10 mouse cellular contexts compared by ENCODE assay signal in genomic region chr6:99833323-99833722, GRCm38 (mm10).
A peak's percentile ranks its signal among the peaks of the same experiment; 100 is the strongest.
DNase-seq lines count a peak whose midpoint lies in the region; ATAC-seq and TF ChIP-seq lines count a peak whose summit lies in the region.
"Had no signal": no experiment of that assay in that cellular context is flagged by ENCODE, and none has a peak within 500 bp of the region (broad histone marks: within the 10 kb centered on the region; RNA-seq: fewer than 3 reads in every experiment).

No protein-coding gene starts in this region.

- no peak overlapping the region for H3K9ac ChIP-seq in heart, embryonic 11.5 days (ENCODE audit: low read depth, low read length)
- H3K9ac ChIP-seq in intestine, embryonic 16.5 days (ENCODE audit: low read depth, low read length): no peak overlapping the region
- H3K9ac ChIP-seq: liver, embryonic 13.5 days had no signal

- H3K27ac ChIP-seq in heart, embryonic 11.5 days (ENCODE audit: low read depth, low read length): no peak overlapping the region
- H3K27ac ChIP-seq in intestine, embryonic 16.5 days (ENCODE audit: low read length): no peak overlapping the region
- no peak overlapping the region for H3K27ac ChIP-seq in thymus, adult 2 months (ENCODE audit: control insufficient read depth, insufficient read depth, low read length)
- H3K27ac ChIP-seq: liver, embryonic 13.5 days had no signal

- H3K27me3 ChIP-seq in heart, embryonic 11.5 days (ENCODE audit: control insufficient read depth, insufficient read depth, low read length): no peaks in the 10 kb centered on the region
- H3K27me3 ChIP-seq in intestine, embryonic 16.5 days (replicated peaks; ENCODE audit: control insufficient read depth, insufficient read depth, low read length): no peaks in the 10 kb centered on the region
- H3K27me3 ChIP-seq in thymus, adult 2 months (ENCODE audit: control insufficient read depth, insufficient read depth, low read length): no peaks in the 10 kb centered on the region
- H3K27me3 ChIP-seq: liver, embryonic 13.5 days had no signal

- no peak for TF ChIP-seq CTCF in brain, embryonic 14.5 days (IDR thresholded peaks at IDR 0.05; ENCODE audit: borderline replicate concordance, extremely low read depth, insufficient read depth, insufficient read length)
- TF ChIP-seq CTCF in thymus, adult 2 months (IDR thresholded peaks at IDR 0.05; ENCODE audit: borderline replicate concordance, control insufficient read depth, extremely low read depth, insufficient read depth, low read length, poor library complexity): no peak

- peak; percentile 38 to 60 for DNase-seq in heart, adult 18-20 months
- DNase-seq in 3T3-L1 (ENCODE audit: low read depth, low spot score): peak; percentile 84
- peak; percentile 93 for DNase-seq in brain, embryonic 14.5 days (ENCODE audit: low read depth)
- peak; percentile 41 for DNase-seq in mesoderm, embryonic 11.5 days (ENCODE audit: low read depth, low spot score)
- no peak for DNase-seq in thymus, adult 2 months
- DNase-seq in right cerebral cortex, postnatal 4 days: no peak
- DNase-seq: liver, embryonic 13.5 days had no signal

- WGBS in heart, embryonic 11.5 days (ENCODE audit: insufficient replicate concordance): 33% methylated on average over 3 of the region's 3 CpGs
- WGBS in intestine, embryonic 16.5 days: 24% methylated on average over 3 of the region's 3 CpGs
- WGBS in thymus, adult 2 months: 91% methylated on average over 3 of the region's 3 CpGs

- H3K36me3 ChIP-seq in heart, embryonic 11.5 days (ENCODE audit: control insufficient read depth, insufficient read depth, low read length): no peaks in the 10 kb centered on the region
- H3K36me3 ChIP-seq in intestine, embryonic 16.5 days (ENCODE audit: control insufficient read depth, insufficient read depth, low read length): no peaks in the 10 kb centered on the region
- no peaks in the 10 kb centered on the region for H3K36me3 ChIP-seq in thymus, adult 2 months (ENCODE audit: control insufficient read depth, insufficient read depth, low read length)
- H3K36me3 ChIP-seq: G1E; liver, embryonic 13.5 days had no signal

- no peaks in the 10 kb centered on the region for H3K9me3 ChIP-seq in heart, embryonic 11.5 days (replicated peaks; ENCODE audit: control insufficient read depth, low read length)
- no peaks in the 10 kb centered on the region for H3K9me3 ChIP-seq in intestine, embryonic 16.5 days (ENCODE audit: control insufficient read depth, low read length)
- H3K9me3 ChIP-seq: liver, embryonic 13.5 days had no signal

- H3K4me2 ChIP-seq in heart, embryonic 11.5 days: no peak overlapping the region
- H3K4me2 ChIP-seq in intestine, embryonic 16.5 days (ENCODE audit: low read depth, low read length): no peak overlapping the region
- H3K4me2 ChIP-seq: liver, embryonic 13.5 days had no signal

- no peak overlapping the region for H3K4me3 ChIP-seq in heart, embryonic 11.5 days (ENCODE audit: low read depth, low read length)
- H3K4me3 ChIP-seq in intestine, embryonic 16.5 days (ENCODE audit: low read length): no peak overlapping the region
- no peak overlapping the region for H3K4me3 ChIP-seq in thymus, adult 2 months (ENCODE audit: control insufficient read depth, insufficient read depth, low read length)
- H3K4me3 ChIP-seq: liver, embryonic 13.5 days had no signal

- ATAC-seq in heart, embryonic 11.5 days (replicated peaks; ENCODE audit: insufficient number of reproducible peaks, low FRiP score, low TSS enrichment): no peak
- ATAC-seq in intestine, embryonic 16.5 days: peak; percentile 78

- no peaks in the 10 kb centered on the region for H3K4me1 ChIP-seq in heart, embryonic 11.5 days (ENCODE audit: control insufficient read depth, insufficient read depth, low read length)
- peaks cover 3% of the 10 kb centered on the region; the same call in 1 of the 2 replicates for H3K4me1 ChIP-seq in intestine, embryonic 16.5 days (ENCODE audit: control insufficient read depth, insufficient read depth, low read length)
- no peaks in the 10 kb centered on the region for H3K4me1 ChIP-seq in thymus, adult 2 months (replicated peaks; ENCODE audit: control insufficient read depth, insufficient read depth, low read length)
- H3K4me1 ChIP-seq: liver, embryonic 13.5 days had no signal

- TF ChIP-seq POLR2A in brain, embryonic 14.5 days (IDR thresholded peaks at IDR 0.05; ENCODE audit: borderline replicate concordance, extremely low read depth, insufficient read depth, insufficient read length, poor library complexity, severe bottlenecking): no peak
- TF ChIP-seq POLR2A in thymus, adult 2 months (IDR thresholded peaks at IDR 0.05; ENCODE audit: control insufficient read depth, extremely low read depth, insufficient read depth, low read length, poor library complexity): no peak

Comparison
In these comparisons a context has a peak if more than half of its experiments do, and no peak if none do; other contexts are left out.
1. DNase-seq: peak in heart, adult 18-20 months (2 of 2), 3T3-L1 (single experiment), brain, embryonic 14.5 days (single experiment) and mesoderm, embryonic 11.5 days (single experiment); none in thymus, adult 2 months (single experiment) and right cerebral cortex, postnatal 4 days (single experiment).